Mouse (Mus musculus): ENCODE data around the gene Wdr31. TPM values are rescaled to one million over a fixed set of nuclear protein-coding genes. Genes with fewer than 3 reads are reported as not detected.

Gene Wdr31
- polyA plus RNA-seq, 1 experiment from 2014 or later: 13.8 TPM

- Histone ChIP-seq H3K4me3 (replicated peaks; ENCODE audit: low read length) (no peak overlapping the region), H3K36me3 (ENCODE audit: control insufficient read depth, insufficient read depth) (peaks cover 65% of the 10 kb centered on the region), H3K4me1 (replicated peaks; ENCODE audit: control insufficient read depth, insufficient read depth, low read length) (0 out of 2 replicates have a peak, but pooled peaks cover 2% of the 10 kb centered on the region), H3K27me3 (replicated peaks; ENCODE audit: control insufficient read depth, insufficient read depth, low read length) (no peaks in the 10 kb centered on the region), H3K9me3 (ENCODE audit: control insufficient read depth, low read length) (no peaks in the 10 kb centered on the region), H3K27ac (ENCODE audit: low read length) (no peak overlapping the region), H3K9ac (replicated peaks; ENCODE audit: low read depth, low read length) (no peak overlapping the region), H3K4me2 (ENCODE audit: low read length) (no peak overlapping the region)
- ATAC-seq: no peak
- 92% methylated on average over 6 of the region's 6 CpGs for WGBS
Observed at GRCm38 (mm10) chr4:62419091-62419490, 51.6 kb downstream of the Wdr31 start.

DNA sequence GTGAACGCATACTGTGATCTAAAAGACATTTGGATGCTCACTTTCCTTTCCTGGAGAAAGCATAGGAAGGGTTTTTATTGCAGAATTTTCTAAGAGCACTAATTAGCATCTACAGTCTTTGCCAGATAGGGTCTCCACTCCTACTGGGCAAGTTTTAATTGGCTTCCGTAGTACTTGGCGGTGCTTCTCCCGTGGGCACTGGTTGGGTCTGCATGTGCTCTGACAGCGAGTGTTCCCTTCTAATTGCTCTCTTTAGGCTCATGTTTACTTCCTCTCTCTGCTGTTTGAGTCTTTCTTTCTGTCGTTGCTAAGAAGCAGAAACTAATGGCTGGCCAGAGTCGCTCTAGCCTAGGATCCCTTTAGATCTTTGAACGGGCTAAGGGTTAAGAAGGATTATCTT lies 52.2 kb downstream of the Wdr31 start:
- no peak overlapping the region for H3K9ac ChIP-seq (replicated peaks; ENCODE audit: low read depth, low read length)
- H3K27ac ChIP-seq (ENCODE audit: low read length): no peak overlapping the region
- no peaks in the 10 kb centered on the region for H3K27me3 ChIP-seq (replicated peaks; ENCODE audit: control insufficient read depth, insufficient read depth, low read length)
- H3K4me3 ChIP-seq (replicated peaks; ENCODE audit: low read length): no peak overlapping the region
- ATAC-seq: peak; percentile 71; the same call in 1 of the 2 replicates
- H3K36me3 ChIP-seq (ENCODE audit: control insufficient read depth, insufficient read depth): peaks cover 60% of the 10 kb centered on the region
- 45% methylated on average over 8 of the region's 8 CpGs for WGBS
- H3K4me2 ChIP-seq (ENCODE audit: low read length): no peak overlapping the region
- H3K9me3 ChIP-seq (ENCODE audit: control insufficient read depth, low read length): no peaks in the 10 kb centered on the region
- 0 out of 2 replicates have a peak, but pooled peaks cover 2% of the 10 kb centered on the region for H3K4me1 ChIP-seq (replicated peaks; ENCODE audit: control insufficient read depth, insufficient read depth, low read length)

DNA sequence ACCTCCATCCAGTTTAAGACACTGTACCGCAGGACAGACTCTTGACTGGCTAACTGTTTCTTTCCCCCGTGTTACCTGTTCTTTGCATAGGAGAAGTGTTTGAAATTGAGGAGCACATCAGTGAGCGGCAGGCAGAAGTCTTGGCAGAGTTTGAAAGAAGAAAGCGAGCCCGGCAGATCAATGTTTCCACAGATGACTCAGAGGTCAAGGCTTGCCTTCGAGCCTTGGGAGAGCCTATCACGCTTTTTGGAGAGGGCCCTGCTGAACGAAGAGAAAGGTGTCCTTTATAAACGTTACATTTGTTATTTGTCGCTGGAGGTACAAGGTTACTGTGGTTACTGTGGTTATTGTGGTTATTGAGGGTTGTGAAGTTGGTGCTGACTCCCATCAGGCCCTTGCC lies 59.1 kb downstream of the Wdr31 start:
- 94% methylated on average over 10 of the region's 10 CpGs for WGBS

DNA sequence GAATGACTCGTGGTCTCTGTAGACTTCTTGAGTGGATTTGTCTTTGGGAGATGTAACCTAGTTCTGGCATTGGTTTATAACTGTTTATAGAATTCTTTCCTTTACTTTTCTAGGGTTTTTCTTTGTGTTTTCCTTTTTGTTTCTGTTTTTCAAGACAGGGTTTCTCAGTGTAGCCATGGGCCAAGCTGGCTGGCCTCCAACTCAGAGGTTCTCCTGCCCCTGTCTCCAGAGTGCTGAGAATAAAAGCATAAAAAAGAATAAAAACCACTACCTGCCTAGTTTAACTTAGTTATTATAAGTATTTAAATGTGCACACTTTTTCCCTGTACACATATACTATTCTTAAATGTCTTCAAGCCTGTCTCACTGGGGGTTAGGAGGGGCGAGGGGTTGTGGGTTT lies 60.4 kb downstream of the Wdr31 start:
- Histone ChIP-seq H3K4me2 (ENCODE audit: low read length) (peak overlapping the region; percentile 56), H3K9me3 (ENCODE audit: control insufficient read depth, low read length) (no peaks in the 10 kb centered on the region), H3K27ac (ENCODE audit: low read length) (no peak overlapping the region), H3K4me3 (replicated peaks; ENCODE audit: low read length) (no peak overlapping the region), H3K27me3 (replicated peaks; ENCODE audit: control insufficient read depth, insufficient read depth, low read length) (no peaks in the 10 kb centered on the region), H3K36me3 (ENCODE audit: control insufficient read depth, insufficient read depth) (peaks cover 11% of the 10 kb centered on the region), H3K4me1 (replicated peaks; ENCODE audit: control insufficient read depth, insufficient read depth, low read length) (peaks cover 28% of the 10 kb centered on the region), H3K9ac (replicated peaks; ENCODE audit: low read depth, low read length) (no peak overlapping the region)
- no peak for ATAC-seq
- WGBS: 85% methylated on average over 2 of the region's 2 CpGs

More for the DNA sequence above, 59.1 kb downstream of the Wdr31 start:
- Histone ChIP-seq H3K9me3 (ENCODE audit: control insufficient read depth, low read length) (no peaks in the 10 kb centered on the region), H3K4me2 (ENCODE audit: low read length) (no peak overlapping the region), H3K9ac (replicated peaks; ENCODE audit: low read depth, low read length) (no peak overlapping the region), H3K27me3 (replicated peaks; ENCODE audit: control insufficient read depth, insufficient read depth, low read length) (no peaks in the 10 kb centered on the region), H3K27ac (ENCODE audit: low read length) (no peak overlapping the region), H3K4me3 (replicated peaks; ENCODE audit: low read length) (no peak overlapping the region), H3K4me1 (replicated peaks; ENCODE audit: control insufficient read depth, insufficient read depth, low read length) (peaks cover 18% of the 10 kb centered on the region), H3K36me3 (ENCODE audit: control insufficient read depth, insufficient read depth) (peaks cover 24% of the 10 kb centered on the region)
- no peak for ATAC-seq

GRCm38 (mm10) chr4:62409615-62410014 lies 61.1 kb downstream of the Wdr31 start:
- no peaks in the 10 kb centered on the region for H3K27me3 ChIP-seq (replicated peaks; ENCODE audit: control insufficient read depth, insufficient read depth, low read length)
- peaks cover 5% of the 10 kb centered on the region; the same call in 1 of the 2 replicates for H3K36me3 ChIP-seq (ENCODE audit: control insufficient read depth, insufficient read depth)
- peak overlapping the region; percentile 56 for H3K4me2 ChIP-seq (ENCODE audit: low read length)
- H3K9me3 ChIP-seq (ENCODE audit: control insufficient read depth, low read length): no peaks in the 10 kb centered on the region
- WGBS: 28% methylated on average over 6 of the region's 6 CpGs
- peak overlapping the region; percentile 73 for H3K4me3 ChIP-seq (replicated peaks; ENCODE audit: low read length)
- H3K27ac ChIP-seq (ENCODE audit: low read length): no peak overlapping the region
- H3K9ac ChIP-seq (replicated peaks; ENCODE audit: low read depth, low read length): peak overlapping the region; percentile 73
- H3K4me1 ChIP-seq (replicated peaks; ENCODE audit: control insufficient read depth, insufficient read depth, low read length): peaks cover 28% of the 10 kb centered on the region
- no peak for ATAC-seq

DNA sequence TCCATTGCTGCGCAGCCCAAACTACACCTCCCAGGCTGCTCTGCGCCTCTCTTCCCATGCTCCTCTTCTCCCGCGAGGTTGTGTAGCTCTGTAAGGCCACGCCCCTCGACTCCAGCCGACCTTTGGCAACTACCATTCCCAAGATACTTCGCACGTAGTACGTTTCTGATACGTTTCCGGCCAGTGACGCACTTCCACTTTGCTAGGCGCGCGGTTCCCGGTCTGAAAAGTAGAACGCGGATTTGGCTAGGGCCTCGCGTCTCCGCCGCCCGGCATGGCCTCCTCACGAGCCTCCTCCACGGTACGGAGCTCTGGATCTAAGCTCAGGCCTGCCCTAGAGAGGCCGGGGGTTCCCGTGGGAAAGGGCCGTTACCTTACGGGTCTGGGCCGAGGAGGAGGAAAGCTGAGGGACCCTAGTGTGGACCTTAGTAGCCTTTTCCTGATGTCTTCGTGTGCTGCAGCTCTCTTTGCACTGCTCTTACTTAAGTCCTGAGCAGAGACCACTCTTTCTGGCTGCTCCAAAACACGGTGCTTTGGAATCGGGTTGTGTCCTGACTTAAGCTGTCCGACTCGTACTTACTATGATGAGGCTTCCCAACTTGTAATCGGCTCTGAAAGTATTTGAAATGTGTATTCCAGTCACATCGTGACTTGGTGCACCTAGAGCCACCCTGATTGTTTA lies 62.0 kb downstream of the Wdr31 start, which contains the start of the genes Cdc26 and Prpf4:
Cdc26 (minus strand) TSS at position 42 of the 682 bp plus-strand sequence.
Prpf4 (plus strand) TSS at position 197 of the 682 bp plus-strand sequence.
- Histone ChIP-seq H3K27ac (ENCODE audit: low read length) (peak within 1 kb of the TSS; percentile 80), H3K4me1 (replicated peaks; ENCODE audit: control insufficient read depth, insufficient read depth, low read length) (peaks cover 28% of the 10 kb centered on the region), H3K9me3 (ENCODE audit: control insufficient read depth, low read length) (no peaks in the 10 kb centered on the region), H3K4me3 (replicated peaks; ENCODE audit: low read length) (peak within 1 kb of the TSS; percentile 73), H3K9ac (replicated peaks; ENCODE audit: low read depth, low read length) (peak within 1 kb of the TSS; percentile 73), H3K36me3 (ENCODE audit: control insufficient read depth, insufficient read depth) (peaks cover 5% of the 10 kb centered on the region; the same call in 1 of the 2 replicates), H3K27me3 (replicated peaks; ENCODE audit: control insufficient read depth, insufficient read depth, low read length) (no peaks in the 10 kb centered on the region), H3K4me2 (ENCODE audit: low read length) (peak within 1 kb of the TSS; percentile 56)
- ATAC-seq: peak; percentile 99
- WGBS: under 1% methylated on average over 39 of the region's 39 CpGs

GRCm38 (mm10) chr4:62407730-62408582 lies 62.7 kb downstream of the Wdr31 start:
- H3K36me3 ChIP-seq (ENCODE audit: control insufficient read depth, insufficient read depth): peaks cover 5% of the 10 kb centered on the region; the same call in 1 of the 2 replicates
- H3K9me3 ChIP-seq (ENCODE audit: control insufficient read depth, low read length): no peaks in the 10 kb centered on the region
- WGBS: under 1% methylated on average over 35 of the region's 35 CpGs
- H3K4me3 ChIP-seq (replicated peaks; ENCODE audit: low read length): peak overlapping the region; percentile 73
- peaks cover 28% of the 10 kb centered on the region for H3K4me1 ChIP-seq (replicated peaks; ENCODE audit: control insufficient read depth, insufficient read depth, low read length)
- H3K4me2 ChIP-seq (ENCODE audit: low read length): peak overlapping the region; percentile 48
- H3K27me3 ChIP-seq (replicated peaks; ENCODE audit: control insufficient read depth, insufficient read depth, low read length): no peaks in the 10 kb centered on the region
- ATAC-seq: peak; percentile 57
- H3K27ac ChIP-seq (ENCODE audit: low read length): peak overlapping the region; percentile 55
- H3K9ac ChIP-seq (replicated peaks; ENCODE audit: low read depth, low read length): peak overlapping the region; percentile 65

DNA sequence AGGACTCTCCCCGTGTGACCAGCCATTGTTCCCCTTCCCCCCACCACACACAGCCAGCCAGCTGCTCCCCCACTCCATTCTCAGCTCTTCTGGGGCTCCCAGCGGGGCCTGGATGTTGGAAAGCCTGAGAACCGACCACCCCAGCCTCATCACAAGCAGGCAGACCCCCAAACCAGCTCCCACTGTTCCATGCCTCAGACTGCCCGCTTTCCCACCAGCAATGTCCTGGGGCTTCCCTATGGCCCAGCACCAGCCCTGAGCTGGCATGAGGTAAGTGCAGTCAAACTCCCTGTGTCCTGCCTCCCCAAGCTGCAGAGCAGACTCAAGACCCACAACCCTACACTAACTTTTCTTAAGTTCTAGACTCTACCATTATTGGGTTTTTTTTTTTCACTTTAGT lies 64.6 kb downstream of the Wdr31 start:
- 83% methylated on average over 4 of the region's 4 CpGs for WGBS
- Histone ChIP-seq H3K4me1 (replicated peaks; ENCODE audit: control insufficient read depth, insufficient read depth, low read length) (peaks cover 28% of the 10 kb centered on the region), H3K9ac (replicated peaks; ENCODE audit: low read depth, low read length) (no peak overlapping the region), H3K9me3 (ENCODE audit: control insufficient read depth, low read length) (no peaks in the 10 kb centered on the region), H3K4me3 (replicated peaks; ENCODE audit: low read length) (no peak overlapping the region), H3K4me2 (ENCODE audit: low read length) (no peak overlapping the region), H3K36me3 (ENCODE audit: control insufficient read depth, insufficient read depth) (peaks cover 3% of the 10 kb centered on the region; the same call in 1 of the 2 replicates), H3K27ac (ENCODE audit: low read length) (no peak overlapping the region), H3K27me3 (replicated peaks; ENCODE audit: control insufficient read depth, insufficient read depth, low read length) (no peaks in the 10 kb centered on the region)
- no peak for ATAC-seq

DNA sequence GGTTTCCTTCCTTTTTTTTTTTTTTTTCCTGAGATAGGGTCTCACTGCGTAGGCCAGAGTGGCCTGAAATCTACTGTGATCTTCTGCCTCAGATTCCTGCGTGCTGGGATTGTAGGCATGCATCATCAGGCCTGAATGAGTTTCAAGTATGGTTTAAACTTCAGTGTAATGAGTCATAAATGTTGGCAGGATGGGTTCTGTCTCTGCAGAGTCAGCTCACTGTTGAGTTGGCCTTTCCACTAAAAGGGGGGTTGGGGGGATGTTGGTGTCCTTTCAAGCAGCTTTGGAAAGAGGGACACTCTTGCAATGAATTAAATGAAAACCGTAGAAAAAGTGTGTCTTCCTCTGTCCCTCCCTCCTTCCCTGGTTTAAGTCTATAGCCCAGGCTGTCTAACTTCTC lies 71.7 kb downstream of the Wdr31 start:
- Histone ChIP-seq H3K4me3 (replicated peaks; ENCODE audit: low read length) (no peak overlapping the region), H3K9ac (replicated peaks; ENCODE audit: low read depth, low read length) (no peak overlapping the region), H3K27ac (ENCODE audit: low read length) (no peak overlapping the region), H3K9me3 (ENCODE audit: control insufficient read depth, low read length) (no peaks in the 10 kb centered on the region), H3K4me1 (replicated peaks; ENCODE audit: control insufficient read depth, insufficient read depth, low read length) (no peaks in the 10 kb centered on the region), H3K36me3 (ENCODE audit: control insufficient read depth, insufficient read depth) (peaks cover 40% of the 10 kb centered on the region), H3K4me2 (ENCODE audit: low read length) (no peak overlapping the region), H3K27me3 (replicated peaks; ENCODE audit: control insufficient read depth, insufficient read depth, low read length) (no peaks in the 10 kb centered on the region)
- 90% methylated on average over 3 of the region's 3 CpGs for WGBS
- ATAC-seq: no peak
